Mouse (Mus musculus): Measurements from ENCODE around the gene Ppie. TPM values are rescaled to one million over a fixed set of nuclear protein-coding genes. Genes with fewer than 3 reads are reported as not detected.

The Ppie gene
- polyA plus RNA-seq, 1 experiment from 2014 or later, result 107 TPM

DNA sequence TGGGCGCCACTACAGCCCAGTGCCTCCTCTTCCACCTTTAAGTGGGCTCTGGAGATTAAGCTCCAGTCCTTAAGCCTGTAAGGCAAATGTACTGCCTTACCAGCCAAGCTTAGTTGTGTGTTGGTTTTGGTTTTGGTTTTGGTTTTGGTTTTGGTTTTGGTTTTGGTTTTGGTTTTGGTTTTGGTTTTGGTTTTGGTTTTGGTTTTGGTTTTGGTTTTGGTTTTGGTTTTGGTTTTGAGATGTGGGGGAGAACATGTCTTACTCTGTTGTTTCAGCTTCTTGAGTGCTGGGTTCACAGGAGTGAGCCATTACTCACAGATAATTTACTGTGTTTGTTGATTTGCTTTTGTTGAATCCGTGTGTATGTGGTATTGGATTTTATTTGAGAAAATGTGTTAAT is 54.5 kb downstream of the Ppie start:
- 69% methylated on average over 2 of the region's 2 CpGs for WGBS
- 0 out of 2 replicates have a peak, but pooled peaks cover 5% of the 10 kb centered on the region for H3K27me3 ChIP-seq
- no peak overlapping the region for H3K4me3 ChIP-seq
- no peak overlapping the region for H3K4me2 ChIP-seq
- no peak for ATAC-seq (ENCODE audit: borderline replicate concordance, extremely low read depth, low FRiP score, low TSS enrichment)
- no peaks in the 10 kb centered on the region for H3K36me3 ChIP-seq
- H3K9ac ChIP-seq, result no peak overlapping the region
- H3K27ac ChIP-seq, result no peak overlapping the region
- no peaks in the 10 kb centered on the region for H3K4me1 ChIP-seq
- no peaks in the 10 kb centered on the region for H3K9me3 ChIP-seq

DNA sequence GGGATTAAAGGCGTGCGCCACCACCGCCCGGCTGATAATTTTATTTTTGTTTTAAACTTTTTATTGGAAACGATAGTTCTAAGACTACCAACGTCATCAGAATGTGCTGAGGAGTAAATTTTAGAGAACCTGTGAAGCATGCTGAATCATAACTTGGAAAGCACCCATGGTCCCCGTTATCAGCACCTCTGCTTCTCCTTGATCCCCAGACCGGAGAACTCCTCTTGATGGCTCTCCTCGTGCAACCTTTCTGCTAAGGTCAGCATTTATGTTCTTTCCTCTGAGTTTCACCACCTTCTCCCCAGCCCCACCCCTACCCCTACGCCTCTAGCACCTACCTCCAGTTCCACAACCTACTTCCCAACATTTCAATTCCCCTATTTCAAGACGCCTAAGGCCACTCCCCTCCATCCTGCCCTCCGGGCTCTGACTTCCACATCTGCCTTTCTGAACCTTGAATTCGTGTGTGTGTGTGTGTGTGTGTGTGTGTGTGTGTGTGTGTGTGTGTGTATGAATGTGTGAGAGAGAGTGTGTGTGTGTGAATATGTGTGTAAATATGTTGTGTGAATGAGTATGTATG is 56.3 kb downstream of the Ppie start:
- Histone ChIP-seq H3K4me1 (no peaks in the 10 kb centered on the region), H3K27ac (no peak overlapping the region), H3K4me2 (no peak overlapping the region), H3K27me3 (0 out of 2 replicates have a peak, but pooled peaks cover 5% of the 10 kb centered on the region), H3K4me3 (no peak overlapping the region), H3K9ac (no peak overlapping the region), H3K36me3 (no peaks in the 10 kb centered on the region), H3K9me3 (no peaks in the 10 kb centered on the region)
- no peak for ATAC-seq (ENCODE audit: borderline replicate concordance, extremely low read depth, low FRiP score, low TSS enrichment)
- WGBS, result 60% methylated on average over 13 of the region's 13 CpGs

GRCm38 (mm10) chr4:123082283-123083163 is 57.2 kb downstream of the Ppie start:
- Histone ChIP-seq H3K9ac (no peak overlapping the region), H3K36me3 (no peaks in the 10 kb centered on the region), H3K27me3 (0 out of 2 replicates have a peak, but pooled peaks cover 5% of the 10 kb centered on the region), H3K4me2 (no peak overlapping the region), H3K27ac (no peak overlapping the region), H3K9me3 (no peaks in the 10 kb centered on the region), H3K4me1 (no peaks in the 10 kb centered on the region), H3K4me3 (no peak overlapping the region)
- peak; percentile 46 for ATAC-seq (ENCODE audit: borderline replicate concordance, extremely low read depth, low FRiP score, low TSS enrichment)
- 71% methylated on average over 20 of the region's 20 CpGs for WGBS

DNA sequence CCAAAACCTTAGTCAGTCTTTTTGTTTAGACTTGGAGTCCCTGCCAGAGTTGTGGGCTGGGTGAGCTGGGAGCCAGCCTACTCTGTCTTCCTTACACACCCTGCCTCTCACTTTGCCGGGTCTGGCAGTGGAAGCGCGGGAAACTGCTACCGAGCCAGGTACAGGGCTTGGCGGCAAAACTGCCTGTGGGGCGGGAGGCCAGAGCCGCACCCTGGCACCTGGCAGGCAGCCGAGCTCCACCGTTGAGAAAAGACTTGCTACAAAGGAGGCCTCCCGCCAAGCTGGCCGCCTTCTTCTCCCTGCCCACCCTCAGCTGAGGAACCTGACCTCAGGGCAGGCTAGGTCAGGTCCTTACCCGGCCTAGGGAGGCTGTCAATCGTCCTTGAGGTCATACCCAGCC is 59.0 kb downstream of the Ppie start:
- no peak; the same call in 1 of the 2 replicates for ATAC-seq (ENCODE audit: borderline replicate concordance, extremely low read depth, low FRiP score, low TSS enrichment)
- H3K4me2 ChIP-seq, result no peak overlapping the region
- H3K9me3 ChIP-seq, result no peaks in the 10 kb centered on the region
- H3K4me1 ChIP-seq, result no peaks in the 10 kb centered on the region
- H3K27ac ChIP-seq, result no peak overlapping the region
- H3K27me3 ChIP-seq, result 0 out of 2 replicates have a peak, but pooled peaks cover 5% of the 10 kb centered on the region
- no peak overlapping the region for H3K9ac ChIP-seq
- no peaks in the 10 kb centered on the region for H3K36me3 ChIP-seq
- no peak overlapping the region for H3K4me3 ChIP-seq
- 30% methylated on average over 13 of the region's 13 CpGs for WGBS

- WGBS, result 48% methylated on average over 4 of the region's 4 CpGs
- no peak overlapping the region for H3K27ac ChIP-seq
- no peak for ATAC-seq (ENCODE audit: borderline replicate concordance, extremely low read depth, low FRiP score, low TSS enrichment)
- H3K36me3 ChIP-seq, result no peaks in the 10 kb centered on the region
- H3K9ac ChIP-seq, result no peak overlapping the region
- H3K4me1 ChIP-seq, result no peaks in the 10 kb centered on the region
- H3K9me3 ChIP-seq, result no peaks in the 10 kb centered on the region
- no peak overlapping the region for H3K4me2 ChIP-seq
- H3K4me3 ChIP-seq, result no peak overlapping the region
- H3K27me3 ChIP-seq, result 0 out of 2 replicates have a peak, but pooled peaks cover 5% of the 10 kb centered on the region
These were observed 61.5 kb downstream of the Ppie start for GRCm38 (mm10) chr4:123078231-123078630.

Other genes with a start within 250 kb of the Ppie start
- 0.82 and 0.83 TPM in 2 replicates for gene Mfsd2a, start 178.8 kb downstream of the Ppie start, polyA plus RNA-seq (2015; fragmentation: Nextera tagmentation; extraction: Ambion mirVana)
- gene Mycl, start 144.3 kb downstream of the Ppie start, polyA plus RNA-seq (2015; fragmentation: Nextera tagmentation; extraction: Ambion mirVana), result 18.5 and 20.8 TPM in 2 replicates
- gene Trit1, start 123.4 kb downstream of the Ppie start, polyA plus RNA-seq (2015; fragmentation: Nextera tagmentation; extraction: Ambion mirVana), result 15.9 and 19.2 TPM in 2 replicates
- gene Bmp8b, start 34.8 kb downstream of the Ppie start, polyA plus RNA-seq (2015; fragmentation: Nextera tagmentation; extraction: Ambion mirVana), result 1.3 and 1.6 TPM in 2 replicates
- gene Oxct2b, start 23.7 kb downstream of the Ppie start, polyA plus RNA-seq (2015; fragmentation: Nextera tagmentation; extraction: Ambion mirVana), result not detected in 2 replicates
- gene Hpcal4, start 43.3 kb upstream of the Ppie start, polyA plus RNA-seq (2015; fragmentation: Nextera tagmentation; extraction: Ambion mirVana), result 0.28 and 0.37 TPM in 2 replicates
- not detected in 2 replicates for gene Nt5c1a, start 61.6 kb upstream of the Ppie start, polyA plus RNA-seq (2015; fragmentation: Nextera tagmentation; extraction: Ambion mirVana)
- 30.0 TPM in 2 replicates for gene Heyl, start 93.6 kb upstream of the Ppie start, polyA plus RNA-seq (2015; fragmentation: Nextera tagmentation; extraction: Ambion mirVana)
- 32.8 and 37.2 TPM in 2 replicates for gene Pabpc4, start 122.4 kb upstream of the Ppie start, polyA plus RNA-seq (2015; fragmentation: Nextera tagmentation; extraction: Ambion mirVana)
- gene Oxct2a, start 183.7 kb upstream of the Ppie start, polyA plus RNA-seq (2015; fragmentation: Nextera tagmentation; extraction: Ambion mirVana), result not detected in 2 replicates
- gene Bmp8a, start 203.3 kb upstream of the Ppie start, polyA plus RNA-seq (2015; fragmentation: Nextera tagmentation; extraction: Ambion mirVana), result 0.33 and 0.46 TPM in 2 replicates

Data from lung, embryonic 15.5 days (tissue).